Comparison of ENCODE assay signal across 13 mouse cellular contexts in genomic region chr7:74376397-74377044, GRCm38 (mm10).
A peak's percentile ranks its signal among the peaks of the same experiment; 100 is the strongest.
DNase-seq lines count a peak whose midpoint lies in the region; ATAC-seq and TF ChIP-seq lines count a peak whose summit lies in the region.
"Had no signal": no experiment of that assay in that cellular context is flagged by ENCODE, and none has a peak within 500 bp of the region (broad histone marks: within the 10 kb centered on the region; RNA-seq: fewer than 3 reads in every experiment).

No protein-coding gene starts in this region.

- H3K4me1 ChIP-seq in kidney, adult 2 months (ENCODE audit: control insufficient read depth, insufficient read depth, low read length) = peaks cover 49% of the 10 kb centered on the region

- no peaks in the 10 kb centered on the region for H3K36me3 ChIP-seq in kidney, adult 2 months (ENCODE audit: control insufficient read depth, insufficient read depth, low read length)

- no peaks in the 10 kb centered on the region for H3K27me3 ChIP-seq in kidney, adult 2 months (replicated peaks; ENCODE audit: control insufficient read depth, insufficient read depth, low read length)

- H3K27ac ChIP-seq in kidney, adult 2 months (ENCODE audit: insufficient read depth, low read depth, low read length) = peak overlapping the region; percentile 89

- TF ChIP-seq POLR2A in kidney, adult 2 months (IDR thresholded peaks at IDR 0.05; ENCODE audit: low read depth, low read length) = peak; percentile 37

- no peak overlapping the region for H3K4me3 ChIP-seq in kidney, adult 2 months (ENCODE audit: insufficient read depth, low read depth, low read length)

- no peak for ATAC-seq in monocyte, adult 5-6 weeks (replicated peaks; ENCODE audit: insufficient number of reproducible peaks, low FRiP score, low TSS enrichment, poor library complexity, severe bottlenecking)
- ATAC-seq: forebrain, embryonic 14.5 days had no signal

- peak; percentile 11 to 47 for DNase-seq in cerebellum, adult 18-20 months
- no peak for DNase-seq in cerebellum, postnatal 4 days (ENCODE audit: low spot score in 2 of 2)
- peak; percentile 45 for DNase-seq in layer of hippocampus, adult 9-11 months
- DNase-seq in layer of hippocampus, postnatal 10 days (ENCODE audit: low spot score in 2 of 2) = no peak
- DNase-seq in kidney, adult 2 months = peak; percentile 84
- DNase-seq in right cerebral cortex, postnatal 10 days (ENCODE audit: low spot score in 2 of 2) = peak; percentile 57 to 65
- no peak for DNase-seq in embryo, embryonic 11 days
- DNase-seq: B cell, adult 2 months; cerebellum, adult 9-11 months; heart, postnatal 14 days; lung, postnatal 36 days had no signal

- WGBS in kidney, adult 2 months = 25% methylated on average over 12 of the region's 12 CpGs

- no peak for TF ChIP-seq CTCF in kidney, adult 2 months (conservative IDR thresholded peaks at IDR 0.05; ENCODE audit: insufficient read depth, insufficient read length, low read depth, low read length)

Comparison
In these comparisons a context has a peak if more than half of its experiments do, and no peak if none do; other contexts are left out.
1. DNase-seq: peak in cerebellum, adult 18-20 months (2 of 2), layer of hippocampus, adult 9-11 months (single experiment), kidney, adult 2 months (single experiment) and right cerebral cortex, postnatal 10 days (2 of 2); none in cerebellum, postnatal 4 days (0 of 2), layer of hippocampus, postnatal 10 days (0 of 2) and embryo, embryonic 11 days (single experiment).